Mouse (Mus musculus): ENCODE data around the gene Arhgap17. TPM values are rescaled to one million over a fixed set of nuclear protein-coding genes. Genes with fewer than 3 reads are reported as not detected.

The Arhgap17 gene
- 9.7 and 12.0 TPM in 2 replicates for polyA plus RNA-seq (2012; rRNA removed)

DNA sequence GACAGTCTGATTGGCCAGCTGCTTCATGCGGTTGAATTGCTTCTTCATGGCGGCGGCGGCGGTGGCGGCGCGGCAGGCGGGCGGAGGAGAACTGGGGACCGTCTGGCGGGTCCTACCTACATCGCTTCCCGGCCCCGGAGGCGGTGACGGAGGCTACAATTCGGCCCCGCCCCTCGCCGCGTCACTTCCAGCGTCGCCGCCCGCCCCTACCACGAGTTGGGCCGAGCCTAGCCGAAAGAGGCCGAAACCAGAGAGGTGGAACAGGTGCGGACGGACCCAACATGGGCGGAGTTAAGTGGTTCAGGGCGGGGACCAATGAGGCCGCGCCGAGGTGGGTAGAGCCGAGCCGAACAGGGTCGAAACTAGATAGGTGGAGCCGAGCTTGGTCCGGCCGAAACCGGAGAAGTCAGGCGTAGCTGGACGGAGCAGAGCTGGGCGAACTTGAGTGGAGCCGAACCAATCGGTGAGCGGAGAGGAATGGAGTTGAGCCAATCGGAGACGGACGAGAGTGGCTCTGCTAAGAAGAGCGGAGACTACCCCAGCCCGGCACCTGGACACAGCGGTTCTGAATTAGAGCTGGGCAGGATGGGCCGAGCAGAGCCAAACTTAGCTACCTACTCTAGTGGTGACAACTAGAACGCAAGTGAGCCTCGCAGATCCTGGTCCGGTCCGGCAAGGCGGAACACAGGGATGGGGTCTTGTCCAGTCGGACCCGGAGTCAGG lies at the start of gene Arhgap17, which contains the start of gene Lcmt1:
Gene Arhgap17 (minus strand): TSS at position 157 of the 723 bp plus-strand sequence.
Gene Lcmt1 (plus strand): TSS at position 26 of the 723 bp plus-strand sequence.

Other genes starting within 250 kb of the Arhgap17 start
- gene Tnrc6a, start 246.0 kb downstream of the Arhgap17 start, polyA plus RNA-seq (2012; rRNA removed): 12.2 and 15.4 TPM in 2 replicates
- gene Slc5a11, start 155.1 kb downstream of the Arhgap17 start, polyA plus RNA-seq (2012; rRNA removed): 0.08 and 1.8 TPM in 2 replicates
- gene Lcmt1, start 131 bp downstream of the Arhgap17 start, polyA plus RNA-seq (2012; rRNA removed): 19.1 and 20.8 TPM in 2 replicates
- 2.6 and 3.6 TPM in 2 replicates for gene Aqp8, start 92.4 kb upstream of the Arhgap17 start, polyA plus RNA-seq (2012; rRNA removed)
- 0.12 and 0.14 TPM in 2 replicates for gene Zkscan2, start 130.5 kb upstream of the Arhgap17 start, polyA plus RNA-seq (2012; rRNA removed)

Measured in liver, embryonic 14 days (tissue).